Mouse (Mus musculus) frontal cortex, postnatal 10 days (tissue): ENCODE data around the gene Ptger3.

Source experiments
- DNase-seq, 2 experiments: peaks; one replicate each; pipeline ENCODE4 v3.0.0; 2022; ENCODE audit warnings: low spot score in 2 of 2, mixed read lengths in 1 of 2

The Ptger3 gene

DNA sequence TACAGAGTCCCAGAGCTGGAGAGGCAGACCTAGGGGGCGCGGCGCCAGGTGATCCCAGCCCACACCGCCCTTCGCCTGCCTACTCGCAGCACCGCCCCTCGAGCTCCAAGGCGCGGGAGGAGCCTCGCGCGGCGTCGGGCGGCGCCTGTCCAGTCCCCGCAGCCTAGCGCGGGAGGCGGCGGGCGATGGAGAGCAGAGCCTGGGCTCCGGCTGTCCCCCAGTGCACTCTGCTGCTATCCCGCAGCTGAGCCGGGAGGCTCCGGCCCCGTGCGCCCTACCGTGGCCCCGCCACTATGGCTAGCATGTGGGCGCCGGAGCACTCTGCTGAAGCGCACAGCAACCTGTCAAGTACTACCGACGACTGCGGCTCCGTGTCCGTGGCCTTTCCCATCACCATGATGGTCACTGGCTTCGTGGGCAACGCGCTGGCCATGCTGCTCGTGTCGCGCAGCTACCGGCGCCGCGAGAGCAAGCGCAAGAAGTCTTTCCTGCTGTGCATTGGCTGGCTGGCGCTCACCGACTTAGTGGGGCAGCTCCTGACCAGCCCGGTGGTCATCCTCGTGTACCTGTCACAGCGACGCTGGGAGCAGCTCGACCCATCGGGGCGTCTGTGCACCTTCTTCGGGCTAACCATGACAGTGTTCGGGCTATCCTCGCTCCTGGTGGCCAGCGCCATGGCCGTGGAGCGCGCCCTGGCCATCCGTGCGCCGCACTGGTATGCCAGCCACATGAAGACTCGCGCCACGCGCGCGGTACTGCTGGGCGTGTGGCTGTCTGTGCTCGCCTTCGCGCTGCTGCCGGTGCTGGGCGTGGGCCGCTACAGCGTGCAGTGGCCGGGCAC, at the start of gene Ptger3:
Gene Ptger3 (plus strand): TSS at position 168 of the 841 bp plus-strand sequence.
- DNase-seq, result peak; percentile 22 to 39

DNA sequence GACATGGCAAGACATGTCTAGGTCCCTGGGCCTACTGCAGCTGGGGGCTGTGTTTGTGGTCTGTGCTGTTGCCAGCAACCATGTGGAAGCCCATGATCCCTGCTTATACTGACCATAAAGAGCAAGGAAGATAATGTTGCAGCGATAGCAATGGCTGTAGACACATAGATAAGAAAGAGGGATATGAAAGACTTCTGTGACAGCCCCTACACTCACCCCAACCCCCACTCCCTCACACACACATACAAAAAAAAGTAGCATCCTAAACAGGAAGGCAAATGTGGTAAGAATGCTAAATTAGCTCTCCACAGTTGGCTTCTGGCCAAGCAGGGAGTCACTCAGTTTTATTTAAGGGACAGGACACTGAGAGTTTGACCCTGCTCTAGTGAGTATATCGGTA, 48.7 kb upstream of the Ptger3 start:
- no peak for DNase-seq

DNA sequence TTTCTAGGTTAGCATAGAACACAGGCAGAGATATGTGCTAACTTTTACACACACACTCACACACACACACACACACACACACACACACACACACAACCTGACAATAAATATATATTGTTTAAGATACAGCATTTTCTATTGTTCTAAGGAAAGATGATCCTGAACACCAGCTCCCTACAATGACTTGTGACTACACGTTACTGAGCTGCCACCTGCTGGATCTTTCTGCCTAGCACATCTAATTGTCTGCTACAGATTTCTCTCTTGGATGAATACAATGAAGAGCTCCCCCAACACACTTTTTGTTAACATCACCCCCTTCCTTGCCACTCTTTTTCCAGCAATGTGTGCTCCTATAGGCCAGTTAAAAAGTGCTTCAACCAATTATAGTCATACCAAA, 46.3 kb upstream of the Ptger3 start:
- DNase-seq, result peak; percentile 26 to 63

DNA sequence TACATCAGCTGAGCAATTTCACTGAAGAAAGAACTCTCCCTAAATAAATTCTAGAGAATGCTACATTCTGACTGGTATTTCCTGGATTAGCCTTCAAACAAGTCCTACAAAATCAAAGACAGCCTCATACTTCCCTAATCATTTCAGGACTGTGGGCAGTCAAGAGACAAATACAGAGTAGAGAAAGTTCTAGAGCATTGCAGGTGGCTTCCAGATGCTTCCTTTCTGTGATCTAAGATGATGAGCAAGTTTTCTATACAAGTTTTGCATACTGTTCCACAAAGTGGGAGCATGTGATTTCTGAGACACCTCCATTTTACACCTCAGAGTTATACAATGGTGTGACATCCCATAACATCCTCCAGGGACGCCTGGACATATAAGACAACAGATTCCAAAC, 42.9 kb upstream of the Ptger3 start:
- no peak for DNase-seq

DNA sequence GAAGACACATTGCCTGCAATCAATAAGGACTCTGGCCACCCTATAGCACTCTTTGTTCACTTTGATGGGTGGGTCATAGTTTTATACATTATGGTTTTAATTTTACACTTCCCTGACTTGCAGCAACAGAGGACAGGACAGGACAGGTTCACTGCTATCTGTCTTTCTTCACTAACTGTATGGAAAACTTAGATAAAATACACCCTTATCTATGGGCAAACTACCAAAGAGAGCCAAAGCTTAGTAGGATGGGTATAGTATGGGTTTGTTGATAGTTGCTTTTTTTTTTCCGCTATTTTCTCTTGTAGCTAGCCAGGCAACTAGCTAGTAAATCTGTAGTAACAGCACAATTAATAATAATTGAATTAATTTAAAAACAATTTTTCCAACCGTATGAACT, 35.1 kb upstream of the Ptger3 start:
- no peak for DNase-seq

DNA sequence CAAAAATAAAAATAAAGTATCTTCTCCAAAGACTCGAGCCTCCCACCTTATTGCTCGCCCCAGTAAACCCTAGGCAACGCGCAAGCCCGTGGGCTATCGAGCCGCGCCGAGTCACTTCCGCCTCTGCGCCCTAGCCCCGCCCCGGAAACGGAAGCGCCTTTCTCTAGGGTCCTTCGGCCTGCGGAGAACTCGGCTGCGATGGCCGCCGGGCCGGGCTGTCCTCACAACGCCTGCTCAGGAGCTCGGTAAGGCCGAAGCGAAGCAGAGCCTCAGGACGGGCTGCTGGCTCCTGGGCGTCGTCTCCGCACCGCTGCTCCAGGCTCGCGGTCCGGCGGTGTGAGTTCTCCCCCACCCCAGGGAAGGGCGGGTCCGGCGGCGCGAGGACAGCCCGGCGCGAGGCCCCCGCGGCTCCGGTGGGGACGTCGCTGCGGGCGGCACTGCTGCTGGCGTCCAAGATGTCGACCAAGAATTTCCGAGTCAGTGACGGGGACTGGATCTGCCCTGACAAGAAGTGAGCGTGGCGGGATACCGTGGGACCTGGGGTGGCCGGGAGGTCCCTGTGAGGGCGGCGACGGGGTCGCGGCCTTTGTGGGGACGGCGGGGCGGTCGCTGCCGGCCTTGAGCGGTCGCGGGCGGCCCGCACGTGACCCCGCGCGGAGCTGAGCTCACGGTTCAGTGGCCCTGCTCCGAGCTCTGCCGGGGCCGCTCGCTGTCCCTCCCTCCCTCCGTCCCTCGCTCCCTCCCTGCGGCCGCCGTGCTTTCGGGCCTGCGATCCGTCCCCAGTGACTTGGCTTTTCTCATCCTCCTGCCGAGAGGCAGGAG, 32.5 kb upstream of the Ptger3 start, which contains the start of gene Zranb2:
Gene Zranb2 (plus strand): TSS at position 197 of the 822 bp plus-strand sequence.
- DNase-seq, result peak; percentile 88 to 92

DNA sequence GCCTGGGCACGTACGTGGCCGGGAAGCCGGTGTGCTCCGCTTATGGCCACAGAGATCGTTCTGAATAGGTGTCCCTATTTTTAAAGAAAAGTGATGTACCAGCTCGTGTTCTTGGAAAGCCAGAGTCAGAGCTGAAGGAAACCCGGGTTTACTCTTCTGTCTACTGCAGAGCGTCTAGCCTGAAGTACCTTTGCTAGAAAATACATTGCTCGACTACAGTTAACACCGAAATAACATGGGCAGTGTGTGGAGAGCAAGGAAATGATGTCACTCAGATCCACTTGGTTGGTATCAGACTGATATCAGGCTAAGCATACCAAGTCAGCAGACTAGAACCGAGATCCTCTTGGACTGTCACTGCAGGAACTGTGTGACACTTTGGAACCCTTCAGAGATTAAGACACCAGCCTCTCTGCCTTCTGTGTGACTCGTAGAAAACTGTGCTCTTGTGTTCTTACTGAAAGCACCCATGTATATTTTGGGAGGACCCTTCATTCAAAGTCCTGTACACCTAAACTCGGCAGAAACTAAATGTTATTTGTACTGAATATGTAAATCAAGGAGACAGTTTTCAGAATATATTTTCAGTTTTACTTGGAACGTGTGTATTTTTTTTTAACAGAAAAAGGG, 31.8 kb upstream of the Ptger3 start:
- peak in 1 of 2 experiments; percentile 7 for DNase-seq

DNA sequence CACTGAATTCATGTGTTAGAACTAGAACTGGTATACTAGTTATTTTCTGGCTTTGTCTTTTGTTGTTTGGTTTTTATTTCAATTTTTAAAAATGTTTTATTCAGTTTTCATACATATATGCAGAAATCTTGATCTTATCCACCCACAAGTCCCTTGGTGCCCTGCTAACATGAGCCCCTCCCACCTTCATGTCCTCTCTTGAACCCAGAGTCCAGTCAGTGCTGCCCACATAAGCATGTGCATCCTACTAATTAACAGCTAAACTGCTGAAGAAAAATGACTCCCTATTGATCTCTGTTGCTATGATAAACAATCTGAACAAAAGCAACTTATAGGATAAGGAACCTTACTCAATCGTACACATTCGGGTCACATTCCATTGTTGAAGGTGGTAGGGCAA, 17.4 kb upstream of the Ptger3 start:
- no peak for DNase-seq

DNA sequence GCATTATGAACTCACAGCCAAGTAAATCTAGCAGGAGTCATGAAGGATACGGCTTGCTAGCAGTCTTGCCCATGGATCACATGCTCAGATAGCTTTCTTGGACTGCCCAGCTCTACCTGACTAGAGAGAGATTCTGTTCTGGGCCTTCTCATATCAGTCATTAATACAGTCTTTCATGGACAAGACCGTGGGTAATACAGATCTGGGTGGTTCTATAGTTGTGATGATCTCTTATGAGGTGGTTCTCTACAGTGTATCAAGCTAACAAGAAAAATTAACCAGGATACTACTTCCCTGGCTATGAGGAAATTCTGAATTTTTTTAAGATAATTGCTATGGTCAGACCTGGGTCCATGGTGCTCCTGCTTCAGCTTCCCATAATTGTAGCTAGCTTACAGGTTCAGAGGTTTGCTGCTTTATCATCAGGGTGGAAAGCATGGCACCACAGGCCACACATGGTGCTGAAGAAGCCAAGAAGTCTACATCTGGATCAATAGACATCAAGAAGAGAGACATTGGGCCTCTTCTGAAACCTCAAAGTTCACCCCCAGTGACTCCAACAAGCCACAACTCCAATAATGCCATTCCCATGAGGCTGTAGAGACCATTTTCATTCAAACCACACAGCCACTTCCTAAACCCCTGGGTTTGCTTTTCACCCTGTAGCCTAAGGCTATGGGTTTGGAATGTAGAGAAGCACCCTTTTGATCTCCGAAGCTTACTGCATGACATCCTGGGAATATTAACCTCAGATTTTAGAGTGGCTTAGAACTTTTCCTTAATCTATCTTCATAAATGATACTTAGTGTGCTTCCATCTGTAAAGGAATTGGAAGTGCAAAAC, 16.7 kb upstream of the Ptger3 start:
- DNase-seq, result no peak

DNA sequence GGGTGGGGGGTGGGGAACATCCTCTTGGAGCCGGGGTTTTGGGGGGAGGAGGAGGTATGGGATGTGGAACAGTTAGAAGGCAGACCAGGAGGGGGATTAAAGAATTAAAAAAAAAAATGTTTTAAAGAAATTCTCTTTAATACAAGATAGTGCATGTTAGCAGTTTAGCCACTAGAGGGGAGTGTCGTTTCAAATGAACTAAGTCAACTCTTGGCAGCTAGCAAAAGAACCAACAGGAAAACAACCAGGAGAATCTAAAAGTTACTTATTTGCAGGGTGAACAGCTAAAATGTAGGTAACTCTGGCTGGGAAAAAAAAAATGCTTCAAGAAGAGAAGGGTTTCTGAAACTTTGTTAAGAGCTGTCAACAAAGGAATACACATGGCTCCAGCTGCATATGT, 1.5 kb upstream of the Ptger3 start:
- no peak for DNase-seq

DNA sequence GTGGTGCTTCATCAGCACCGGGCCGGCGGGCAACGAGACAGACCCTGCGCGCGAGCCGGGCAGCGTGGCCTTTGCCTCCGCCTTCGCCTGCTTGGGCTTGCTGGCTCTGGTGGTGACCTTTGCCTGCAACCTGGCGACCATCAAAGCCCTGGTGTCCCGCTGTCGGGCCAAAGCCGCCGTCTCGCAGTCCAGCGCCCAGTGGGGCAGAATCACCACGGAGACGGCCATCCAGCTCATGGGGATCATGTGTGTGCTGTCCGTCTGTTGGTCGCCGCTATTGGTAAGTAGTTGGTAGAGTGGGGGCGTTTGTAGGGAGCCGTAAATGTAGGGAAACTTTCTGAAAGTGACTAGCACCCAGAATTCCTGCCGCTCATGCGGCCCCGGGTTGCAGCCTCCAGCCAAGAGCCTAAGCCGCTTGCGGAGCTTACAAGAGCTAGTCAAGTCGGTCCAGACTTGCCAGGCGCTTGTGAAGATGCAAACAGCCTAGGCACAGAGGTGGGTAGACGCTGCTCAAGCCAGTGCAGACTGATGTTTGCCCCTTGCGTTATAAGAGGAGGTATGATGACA, 957 bp downstream of the Ptger3 start:
- peak in 1 of 2 experiments; percentile 15 for DNase-seq

DNA sequence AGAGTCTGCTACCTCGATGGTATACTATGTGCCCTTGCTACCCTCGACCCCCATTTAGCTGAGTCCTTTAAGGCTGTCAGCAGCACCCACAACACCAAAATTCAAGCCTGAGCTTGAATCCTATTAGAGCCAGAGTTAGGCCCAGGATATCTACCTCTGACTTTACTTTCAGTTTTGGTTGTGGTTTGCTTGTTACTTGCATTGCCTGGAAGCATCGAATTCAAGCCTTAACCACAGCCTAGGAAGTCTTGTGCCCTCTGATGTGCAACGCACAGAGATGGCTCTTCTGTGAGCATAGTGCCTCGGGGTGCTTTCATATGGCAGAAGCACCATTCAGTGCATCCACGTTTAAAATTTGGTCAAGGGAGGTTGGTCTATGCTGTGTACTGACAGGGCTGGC, 5.3 kb downstream of the Ptger3 start:
- no peak for DNase-seq

DNA sequence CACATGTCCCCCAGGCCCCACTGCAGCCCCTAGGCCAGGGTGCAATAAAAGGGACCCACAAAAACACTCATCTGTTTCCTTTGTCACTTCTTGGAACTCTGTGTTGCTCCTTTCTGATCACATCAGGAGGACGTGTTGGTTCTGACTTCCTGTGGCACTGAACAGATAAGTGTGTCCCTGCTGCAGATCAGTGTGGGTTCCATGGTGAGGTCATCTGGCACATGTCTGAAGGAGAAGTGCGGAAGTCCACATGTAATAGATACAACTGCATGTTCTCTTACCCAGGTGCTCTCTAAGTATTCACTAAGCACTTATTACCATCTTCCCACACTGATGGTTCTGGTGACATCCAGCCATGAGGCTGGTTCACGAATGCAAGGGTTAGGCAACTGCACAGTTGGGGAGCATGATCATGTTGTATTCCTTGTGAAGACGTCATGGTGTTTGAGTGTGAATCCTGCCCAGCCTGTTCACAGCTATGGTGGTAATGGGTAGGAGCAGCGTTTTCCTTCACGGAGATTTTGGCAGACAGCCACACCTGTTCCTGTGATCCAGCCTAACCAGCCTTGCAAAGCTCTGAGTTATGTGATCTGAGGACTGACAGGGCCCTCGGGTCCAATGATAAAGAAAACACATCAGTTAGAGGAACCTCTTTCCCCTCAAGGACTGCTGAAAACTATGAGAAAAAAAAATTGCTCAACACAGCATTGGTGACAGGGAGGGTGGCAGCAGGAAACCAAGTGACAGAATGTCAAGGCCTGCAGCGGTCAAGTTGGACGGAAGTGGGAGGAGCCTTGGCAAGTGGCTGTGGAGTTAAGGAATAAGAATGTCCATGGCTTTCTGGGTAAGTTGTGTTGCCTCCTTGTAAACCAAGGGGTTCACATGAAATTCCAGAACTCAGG, 9.0 kb downstream of the Ptger3 start:
- no peak for DNase-seq

DNA sequence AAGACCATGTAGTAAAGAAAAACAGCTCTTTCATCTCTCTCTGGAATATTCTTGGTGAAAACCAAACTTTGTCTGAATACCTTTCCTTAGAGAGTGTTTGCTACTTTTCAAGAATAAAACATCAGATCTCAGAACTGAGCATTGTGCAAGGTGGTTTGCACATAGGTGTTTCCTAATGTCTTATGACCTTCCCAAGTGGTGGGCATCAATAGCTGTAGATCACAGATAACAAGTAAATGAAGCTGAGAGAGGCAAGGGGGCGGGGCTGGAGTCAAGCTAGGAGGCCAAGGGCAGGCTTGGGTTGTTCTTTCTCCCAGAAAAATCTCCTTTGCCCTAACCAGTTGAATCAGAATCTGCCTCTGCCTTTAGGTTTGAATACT, 9.6 kb downstream of the Ptger3 start:
- no peak for DNase-seq

DNA sequence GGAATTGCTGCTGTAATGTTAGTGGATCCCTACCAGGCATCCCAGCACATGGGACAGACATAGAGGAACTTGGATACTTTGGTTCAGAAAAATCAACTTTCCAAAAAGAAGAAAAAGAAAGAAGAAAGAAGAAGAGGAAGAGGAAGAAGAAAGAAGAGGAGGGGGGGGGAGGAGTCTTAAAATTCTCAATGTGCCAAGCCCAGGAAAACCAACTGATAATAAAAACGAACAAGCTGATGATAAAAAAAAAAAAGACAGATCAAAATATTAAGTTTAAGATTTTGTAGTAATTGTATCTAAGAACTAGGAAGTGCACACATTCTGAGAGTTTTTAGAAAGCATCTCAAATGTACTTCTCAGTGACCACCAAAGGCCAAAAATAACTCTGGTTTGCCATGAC, 10.2 kb downstream of the Ptger3 start:
- DNase-seq, result no peak

DNA sequence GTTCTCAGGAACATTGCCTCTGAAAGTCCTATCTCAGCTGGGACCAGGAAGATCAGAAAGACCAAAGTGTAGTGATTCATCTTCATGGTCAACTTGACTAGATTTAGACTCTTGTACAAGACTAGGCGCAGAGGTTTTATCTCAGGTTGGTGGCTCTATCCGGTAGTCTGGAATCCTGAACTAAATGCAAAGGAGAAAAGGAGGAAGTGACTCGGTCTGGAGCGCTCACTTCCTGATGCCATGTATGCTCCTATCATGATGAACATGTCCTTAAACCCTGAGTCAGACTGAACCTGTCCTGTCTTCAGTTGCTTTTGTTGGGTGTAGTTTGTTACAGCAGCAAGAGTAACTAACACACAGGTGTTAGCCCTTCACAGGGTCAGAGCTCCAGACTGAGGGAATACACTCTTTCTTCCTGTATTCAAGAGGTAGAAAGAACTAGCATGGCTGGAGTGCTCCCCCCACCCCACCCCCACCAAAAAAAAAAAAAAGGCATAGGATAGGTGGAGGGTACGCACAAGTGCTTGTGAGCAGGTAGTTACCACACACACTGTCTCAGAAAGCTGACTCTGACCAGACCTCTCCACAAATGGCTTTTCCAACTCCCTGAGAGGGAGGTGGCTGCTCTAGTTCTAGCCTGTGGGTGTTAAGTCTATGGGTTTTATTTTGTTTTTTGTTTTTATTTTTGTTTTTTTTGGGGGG, 11.9 kb downstream of the Ptger3 start:
- DNase-seq, result no peak

DNA sequence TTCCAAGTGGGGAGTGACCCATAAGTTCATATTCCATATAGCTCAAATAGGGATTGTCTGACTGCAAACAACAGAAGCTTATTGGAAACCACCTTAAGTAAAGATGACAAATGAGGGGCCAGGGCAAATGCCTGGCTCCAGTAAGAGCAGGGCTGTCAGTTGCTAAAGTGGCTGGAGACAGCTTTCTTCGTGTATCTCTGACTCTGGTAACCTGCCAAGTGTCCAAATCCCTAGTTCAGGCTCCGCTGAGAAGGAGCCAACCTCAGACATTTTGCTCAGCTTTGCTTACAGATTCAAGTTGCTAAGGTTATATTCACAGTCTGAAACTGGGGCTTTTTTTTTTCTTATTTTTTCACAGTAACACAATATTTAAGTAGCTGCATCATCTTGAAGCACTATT, 12.7 kb downstream of the Ptger3 start:
- no peak for DNase-seq

DNA sequence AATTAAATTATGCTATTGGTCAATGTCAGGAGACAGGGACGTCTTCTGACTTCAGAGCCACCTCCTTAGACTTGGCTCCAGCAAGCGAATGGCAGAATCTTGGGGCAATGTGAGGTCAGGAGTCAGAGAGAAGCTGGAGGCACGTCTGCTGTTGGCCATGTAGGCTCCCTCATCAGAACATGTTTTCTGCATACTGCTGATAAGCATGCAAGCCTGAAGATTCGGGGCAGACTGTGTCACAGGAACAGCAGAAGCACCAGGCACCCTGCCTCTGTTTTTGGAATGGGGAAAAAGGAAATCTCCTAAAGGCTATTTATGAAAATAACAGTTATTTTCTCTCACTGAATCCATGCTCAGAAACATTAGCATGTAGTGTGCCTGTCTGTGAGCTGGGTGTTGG, 13.6 kb downstream of the Ptger3 start:
- DNase-seq, result no peak

DNA sequence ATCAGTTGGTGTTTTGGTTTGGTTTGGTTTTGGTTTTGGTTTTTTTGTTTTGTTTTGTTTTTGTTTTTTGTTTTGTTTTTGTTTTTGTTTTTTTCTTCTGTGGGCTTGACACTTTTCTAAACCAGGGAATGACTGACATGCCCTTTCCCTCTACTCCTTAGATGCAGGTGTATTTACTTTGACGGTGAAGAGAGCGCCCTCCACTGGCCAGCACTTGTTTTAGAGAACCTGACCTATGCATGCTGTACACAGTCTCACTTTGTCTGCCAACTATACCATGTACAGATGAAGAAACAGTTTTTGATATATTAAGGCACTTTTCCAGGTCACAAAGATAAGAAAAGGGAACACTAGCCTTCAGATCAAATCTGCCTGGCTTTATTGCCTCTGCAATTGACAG, 15.1 kb downstream of the Ptger3 start:
- no peak for DNase-seq
